Mouse (Mus musculus) liver, adult 2 months (tissue): Measurements from ENCODE around the gene Sulf2.

ENCODE experiments used
- CTCF ChIP-seq: fragments of 200-500 bp; IDR thresholded peaks from 2 replicates; pipeline ENCODE4 v1.5.1; 2011; ENCODE audit warnings: low read depth, low read length, control low read depth
- POLR2A ChIP-seq: fragments of 200-500 bp; IDR thresholded peaks from 2 replicates; pipeline ENCODE4 v1.6.1; 2011; ENCODE audit warnings: low read length, control low read depth; ENCODE audit not compliant: insufficient read depth; ENCODE audit errors: extremely low read depth

DNA sequence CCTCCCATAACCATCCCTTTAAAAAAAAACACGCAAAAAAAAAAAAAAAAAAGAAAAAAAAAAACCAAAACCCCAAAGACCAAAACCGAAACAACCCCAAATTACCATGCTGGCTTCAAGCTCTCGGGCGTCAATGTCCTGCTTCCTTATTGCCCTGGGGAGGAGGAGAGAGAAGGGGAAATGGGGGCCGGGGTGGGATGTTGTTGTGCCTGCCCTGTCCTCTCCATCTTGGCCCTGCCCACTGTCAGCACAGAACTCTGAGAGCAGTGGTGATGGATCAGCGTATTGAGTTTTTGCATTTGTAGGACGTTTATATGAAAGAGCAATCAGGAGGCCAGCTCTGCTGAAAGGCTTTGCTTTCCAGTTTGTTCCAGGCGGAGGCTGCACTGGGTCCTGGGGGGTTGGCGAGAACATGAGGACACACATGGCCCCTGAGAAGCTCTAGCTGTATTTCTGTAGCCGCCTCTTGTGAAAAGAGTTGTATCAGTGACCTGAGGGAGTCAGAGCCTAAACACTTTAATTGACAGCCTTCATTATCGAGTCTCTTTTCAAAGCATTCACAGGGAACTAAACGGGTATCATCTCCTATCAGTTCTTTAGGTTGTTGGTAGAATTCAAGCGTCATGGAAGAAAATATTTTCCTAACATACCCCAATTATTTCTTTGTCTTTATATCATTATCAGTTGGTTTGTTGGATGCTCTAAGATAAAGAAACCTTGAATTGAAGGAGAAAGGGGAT lies 125.0 kb downstream of the Sulf2 start:
- TF ChIP-seq CTCF (no peak), POLR2A (no peak)
